Mouse (Mus musculus) kidney, adult 11 months (tissue): ENCODE results near the gene Capn5.
A peak's percentile ranks its signal among the peaks of the same experiment; 100 is the strongest.

Experiments
- DNase-seq: peaks from one replicate; pipeline ENCODE4 v3.0.0; 2022

Capn5 gene

GRCm38 (mm10) chr7:98145842-98146446, 32.1 kb downstream of the Capn5 start:
- DNase-seq, result no peak

- no peak for DNase-seq
These were observed 32.7 kb downstream of the Capn5 start, which contains the start of gene Omp for GRCm38 (mm10) chr7:98145402-98145801. Gene Omp, minus strand, starts transcription at chr7:98145502.

- no peak for DNase-seq
These were observed 35.4 kb downstream of the Capn5 start for GRCm38 (mm10) chr7:98142648-98143047.

- DNase-seq, result no peak
These were observed 35.8 kb downstream of the Capn5 start for GRCm38 (mm10) chr7:98142247-98142646.

- peak; percentile 82 for DNase-seq
These were observed 36.9 kb downstream of the Capn5 start for GRCm38 (mm10) chr7:98141206-98141605.

- no peak for DNase-seq
These were observed 37.5 kb downstream of the Capn5 start for GRCm38 (mm10) chr7:98140597-98140996.

- no peak for DNase-seq
These were observed 38.9 kb downstream of the Capn5 start for GRCm38 (mm10) chr7:98139216-98139615.

GRCm38 (mm10) chr7:98137995-98138394, 40.1 kb downstream of the Capn5 start:
- DNase-seq, result no peak

GRCm38 (mm10) chr7:98137583-98137982, 40.5 kb downstream of the Capn5 start:
- no peak for DNase-seq

- no peak for DNase-seq
These were observed 46.3 kb downstream of the Capn5 start for GRCm38 (mm10) chr7:98131751-98132150.

GRCm38 (mm10) chr7:98125473-98125872, 52.6 kb downstream of the Capn5 start:
- no peak for DNase-seq

- no peak for DNase-seq
These were observed 53.4 kb downstream of the Capn5 start for GRCm38 (mm10) chr7:98124701-98125100.

GRCm38 (mm10) chr7:98121673-98122072, 56.4 kb downstream of the Capn5 start:
- DNase-seq, result no peak

GRCm38 (mm10) chr7:98121241-98121640, 56.8 kb downstream of the Capn5 start:
- no peak for DNase-seq

- DNase-seq, result peak; percentile 70
These were observed 57.7 kb downstream of the Capn5 start for GRCm38 (mm10) chr7:98120325-98120724.

- DNase-seq, result no peak
These were observed 58.2 kb downstream of the Capn5 start for GRCm38 (mm10) chr7:98119961-98120232.

GRCm38 (mm10) chr7:98119179-98119960, 58.7 kb downstream of the Capn5 start, which contains the start of gene Myo7a:
Gene Myo7a, minus strand, starts transcription at chr7:98119524.
- DNase-seq, result peak; percentile 87

GRCm38 (mm10) chr7:98117012-98117660, 60.9 kb downstream of the Capn5 start:
- peak; percentile 95 for DNase-seq

- DNase-seq, result no peak
These were observed 63.4 kb downstream of the Capn5 start for GRCm38 (mm10) chr7:98114656-98115055.

GRCm38 (mm10) chr7:98111233-98111632, 66.8 kb downstream of the Capn5 start:
- DNase-seq, result no peak

- no peak for DNase-seq
These were observed 68.3 kb downstream of the Capn5 start for GRCm38 (mm10) chr7:98109771-98110170.

- DNase-seq, result no peak
These were observed 69.2 kb downstream of the Capn5 start for GRCm38 (mm10) chr7:98108636-98109430.

- peak; percentile 54 for DNase-seq
These were observed 71.8 kb downstream of the Capn5 start for GRCm38 (mm10) chr7:98106272-98106671.
